9 mouse cellular contexts compared by ENCODE assay signal in genomic region chr1:59253301-59253909, GRCm38 (mm10). TPM values are rescaled to one million over a fixed set of nuclear protein-coding genes. Genes with fewer than 3 reads are reported as not detected.
DNase-seq lines count a peak whose midpoint lies in the region; ATAC-seq and TF ChIP-seq lines count a peak whose summit lies in the region.
"Had no signal": no experiment of that assay in that cellular context is flagged by ENCODE, and none has a peak within 500 bp of the region (broad histone marks: within the 10 kb centered on the region; RNA-seq: fewer than 3 reads in every experiment).

No protein-coding gene starts in this region.

- H3K9ac ChIP-seq in embryonic facial prominence, embryonic 14.5 days (ENCODE audit: low read depth, low read length), result peak overlapping the region; percentile 30; the same call in 1 of the 2 replicates
- H3K9ac ChIP-seq in intestine, postnatal 0 days (ENCODE audit: low read depth, low read length), result no peak overlapping the region
- 0 out of 2 replicates have a peak overlapping the region, but pooled peaks have one; percentile 18 for H3K9ac ChIP-seq in neural tube, embryonic 15.5 days (replicated peaks)

- H3K9me3 ChIP-seq in embryonic facial prominence, embryonic 14.5 days (ENCODE audit: control insufficient read depth, low read length), result no peaks in the 10 kb centered on the region
- no peaks in the 10 kb centered on the region for H3K9me3 ChIP-seq in intestine, postnatal 0 days (ENCODE audit: control insufficient read depth)
- no peaks in the 10 kb centered on the region for H3K9me3 ChIP-seq in neural tube, embryonic 15.5 days (replicated peaks)

- no peak for TF ChIP-seq CTCF in layer of hippocampus, adult 2 months (conservative IDR thresholded peaks at IDR 0.05)
- no peak for TF ChIP-seq CTCF in intestine, postnatal 0 days (IDR thresholded peaks at IDR 0.05; ENCODE audit: low read depth)

- no peak for DNase-seq in layer of hippocampus, adult 2 months (ENCODE audit: low spot score in 2 of 2)
- DNase-seq in layer of hippocampus, adult 9-10 months (ENCODE audit: low spot score), result no peak
- DNase-seq in embryonic facial prominence, embryonic 14.5 days (ENCODE audit: low spot score), result peak; percentile 9
- DNase-seq in adipocyte (ENCODE audit: low spot score), result no peak
- DNase-seq in layer of hippocampus, adult 8-10 months (ENCODE audit: low spot score in 2 of 2), result no peak

- H3K27ac ChIP-seq in layer of hippocampus, adult 2 months, result no peak overlapping the region
- H3K27ac ChIP-seq in embryonic facial prominence, embryonic 14.5 days (replicated peaks; ENCODE audit: low read depth, low read length), result no peak overlapping the region
- H3K27ac ChIP-seq in intestine, postnatal 0 days (ENCODE audit: low read depth, low read length), result no peak overlapping the region
- no peak overlapping the region for H3K27ac ChIP-seq in neural tube, embryonic 15.5 days (replicated peaks)

- H3K4me1 ChIP-seq in embryonic facial prominence, embryonic 14.5 days (ENCODE audit: control insufficient read depth, insufficient read depth, low read length), result peaks cover 13% of the 10 kb centered on the region
- no peaks in the 10 kb centered on the region for H3K4me1 ChIP-seq in intestine, postnatal 0 days (replicated peaks; ENCODE audit: control insufficient read depth, insufficient read depth, low read length)
- peaks cover 25% of the 10 kb centered on the region for H3K4me1 ChIP-seq in neural tube, embryonic 15.5 days

- peak overlapping the region; percentile 39; the same call in 1 of the 2 replicates for H3K4me3 ChIP-seq in layer of hippocampus, adult 2 months
- H3K4me3 ChIP-seq in embryonic facial prominence, embryonic 14.5 days (ENCODE audit: low read depth, low read length), result peak overlapping the region; percentile 23
- peak overlapping the region; percentile 21 for H3K4me3 ChIP-seq in intestine, postnatal 0 days (ENCODE audit: low read depth, low read length)
- H3K4me3 ChIP-seq in neural tube, embryonic 15.5 days (replicated peaks), result peak overlapping the region; percentile 29

- H3K36me3 ChIP-seq in embryonic facial prominence, embryonic 14.5 days (ENCODE audit: control insufficient read depth, insufficient read depth, low read length), result no peaks in the 10 kb centered on the region
- no peaks in the 10 kb centered on the region for H3K36me3 ChIP-seq in intestine, postnatal 0 days (ENCODE audit: control insufficient read depth, insufficient read depth)
- no peaks in the 10 kb centered on the region for H3K36me3 ChIP-seq in neural tube, embryonic 15.5 days

- H3K4me2 ChIP-seq in embryonic facial prominence, embryonic 14.5 days (ENCODE audit: low read depth, low read length), result peak overlapping the region; percentile 58
- peak overlapping the region; percentile 59 for H3K4me2 ChIP-seq in intestine, postnatal 0 days (replicated peaks; ENCODE audit: low read depth)
- H3K4me2 ChIP-seq in neural tube, embryonic 15.5 days, result peak overlapping the region; percentile 58

- no peaks in the 10 kb centered on the region for H3K27me3 ChIP-seq in embryonic facial prominence, embryonic 14.5 days (replicated peaks; ENCODE audit: control insufficient read depth, insufficient read depth, low read length)
- no peaks in the 10 kb centered on the region for H3K27me3 ChIP-seq in intestine, postnatal 0 days (replicated peaks; ENCODE audit: control insufficient read depth, insufficient read depth, low read length)
- no peaks in the 10 kb centered on the region for H3K27me3 ChIP-seq in neural tube, embryonic 15.5 days (replicated peaks)

- peak; percentile 50; the same call in 1 of the 2 replicates for ATAC-seq in embryonic facial prominence, embryonic 14.5 days (ENCODE audit: low read depth)
- no peak for ATAC-seq in intestine, postnatal 0 days
- ATAC-seq in neural tube, embryonic 15.5 days (ENCODE audit: low FRiP score), result peak; percentile 37; the same call in 1 of the 2 replicates

- 3% methylated on average over 14 of the region's 18 CpGs for WGBS in embryonic facial prominence, embryonic 14.5 days
- WGBS in intestine, postnatal 0 days, result 8% methylated on average over 16 of the region's 18 CpGs
- 5% methylated on average over 16 of the region's 18 CpGs for WGBS in neural tube, embryonic 15.5 days

RNA-seq across cellular contexts. Expression of gene Cdk15, which starts 3.3 kb away (rescaled TPM):
- not detected for total RNA-seq in layer of hippocampus, adult 2 months (2021)
- 1.3 and 1.4 TPM in 2 replicates for polyA plus RNA-seq in embryonic facial prominence, embryonic 14.5 days (2014; fragmentation: Nextera tagmentation; extraction: Ambion mirVana)
- not detected in 2 replicates for polyA plus RNA-seq in intestine, postnatal 0 days (2015; fragmentation: Nextera tagmentation; extraction: Ambion mirVana)
- 1.7 and 1.9 TPM in 2 replicates for polyA plus RNA-seq in neural tube, embryonic 15.5 days (2015; fragmentation: Nextera tagmentation; extraction: Ambion mirVana)
- under 1 TPM; 0.23 to 0.96 (median 0.59) TPM for total RNA-seq in layer of hippocampus, adult 8-10 months (2022)
- polyA plus RNA-seq: large intestine, adult 2 months; small intestine, adult 2 months had no signal

RNA-seq across cellular contexts. Expression of gene Als2, which starts 16.4 kb away (rescaled TPM):
- total RNA-seq in layer of hippocampus, adult 2 months (2021), result 10 to 100 TPM; 50.0 to 51.8 TPM
- polyA plus RNA-seq in embryonic facial prominence, embryonic 14.5 days (2014; fragmentation: Nextera tagmentation; extraction: Ambion mirVana), result 8.6 and 9.3 TPM in 2 replicates
- 2.6 and 3.2 TPM in 2 replicates for polyA plus RNA-seq in intestine, postnatal 0 days (2015; fragmentation: Nextera tagmentation; extraction: Ambion mirVana)
- polyA plus RNA-seq in neural tube, embryonic 15.5 days (2015; fragmentation: Nextera tagmentation; extraction: Ambion mirVana), result 15.5 and 16.2 TPM in 2 replicates
- total RNA-seq in layer of hippocampus, adult 8-10 months (2022), result 10 to 100 TPM; 40.2 to 48.7 (median 44.2) TPM
